Mouse (Mus musculus) intestine, postnatal 0 days (tissue): ENCODE measurements at regions not wholly inside any gene's neighbourhood (a gene's known extent, or its start where the extent isn't known, plus 50 kb on each side); places are given as distances from the start of the nearest gene placed in this dataset.

Experiments used
- ATAC-seq: fragments of 200-750 bp; cut with Nextera tagmentation; 2 replicates; pipeline ENCODE4 v1.8.0; 2017; ENCODE audit warnings: mild to moderate bottlenecking, moderate TSS enrichment, moderate library complexity
- H3K27ac ChIP-seq: fragments of 300-500 bp; sonication (generic); 2 replicates; pipeline ENCODE4 v1.5.1; 2014; ENCODE audit warnings: mild to moderate bottlenecking, low read depth, low read length, moderate library complexity
- H3K27me3 ChIP-seq: fragments of 300-500 bp; sonication (generic); replicated peaks from 2 replicates; pipeline ENCODE4 v1.6.1; 2014; ENCODE audit warnings: low read length, mixed read lengths; ENCODE audit not compliant: control insufficient read depth, insufficient read depth
- H3K36me3 ChIP-seq: fragments of 300-500 bp; sonication (generic); 2 replicates; pipeline ENCODE4 v1.6.1; 2014; ENCODE audit warnings: mild to moderate bottlenecking, moderate library complexity; ENCODE audit not compliant: control insufficient read depth, insufficient read depth
- H3K4me1 ChIP-seq: fragments of 300-500 bp; sonication (generic); replicated peaks from 2 replicates; pipeline ENCODE4 v1.6.1; 2014; ENCODE audit warnings: antibody characterized with exemption, low read length, mixed read lengths; ENCODE audit not compliant: control insufficient read depth, insufficient read depth
- H3K4me2 ChIP-seq: fragments of 300-500 bp; sonication (generic); replicated peaks from 2 replicates; pipeline ENCODE4 v1.6.1; 2014; ENCODE audit warnings: low read depth, mild to moderate bottlenecking, moderate library complexity
- H3K4me3 ChIP-seq: fragments of 300-500 bp; sonication (generic); 2 replicates; pipeline ENCODE4 v1.5.1; 2014; ENCODE audit warnings: low read depth, low read length
- H3K9ac ChIP-seq: fragments of 300-500 bp; sonication (generic); 2 replicates; pipeline ENCODE4 v1.6.1; 2014; ENCODE audit warnings: mild to moderate bottlenecking, low read depth, low read length
- H3K9me3 ChIP-seq: fragments of 300-500 bp; sonication (generic); 2 replicates; pipeline ENCODE4 v1.6.1; 2016; ENCODE audit warnings: mixed run types; ENCODE audit not compliant: control insufficient read depth
- CTCF ChIP-seq: sonication (generic); IDR thresholded peaks from 2 replicates; pipeline ENCODE4 v1.5.1; 2016; ENCODE audit warnings: low read depth, mild to moderate bottlenecking, control low read depth, antibody characterized with exemption, moderate library complexity
- WGBS: fragments of 180-500 bp; shearing (Covaris S2); extraction: QIAGEN DNeasy Blood & Tissue Kit; methylation state at CpG from one replicate; pipeline ENCODE4 v1.1.7; 2014; 5-methylcytosine and 5-hydroxymethylcytosine counted together

GRCm38 (mm10) chr14:72845621-72846440, 136.0 kb upstream of the Fndc3a start:
- Histone ChIP-seq H3K4me3 (no peak overlapping the region), H3K9me3 (no peaks in the 10 kb centered on the region), H3K27ac (no peak overlapping the region), H3K4me1 (no peaks in the 10 kb centered on the region), H3K4me2 (no peak overlapping the region), H3K27me3 (no peaks in the 10 kb centered on the region), H3K36me3 (no peaks in the 10 kb centered on the region), H3K9ac (no peak overlapping the region)
- no peak for ATAC-seq
- no peak for TF ChIP-seq CTCF
- WGBS, result 84% methylated on average over 5 of the region's 5 CpGs

GRCm38 (mm10) chr14:72844753-72845369, 135.1 kb upstream of the Fndc3a start:
- no peaks in the 10 kb centered on the region for H3K9me3 ChIP-seq
- 42% methylated on average over 5 of the region's 5 CpGs for WGBS
- no peak overlapping the region for H3K4me3 ChIP-seq
- H3K9ac ChIP-seq, result no peak overlapping the region
- H3K27ac ChIP-seq, result no peak overlapping the region
- no peak overlapping the region for H3K4me2 ChIP-seq
- ATAC-seq, result no peak
- no peaks in the 10 kb centered on the region for H3K36me3 ChIP-seq
- no peak for TF ChIP-seq CTCF
- no peaks in the 10 kb centered on the region for H3K4me1 ChIP-seq
- H3K27me3 ChIP-seq, result no peaks in the 10 kb centered on the region

GRCm38 (mm10) chr14:72841753-72842152, 131.9 kb upstream of the Fndc3a start:
- 77% methylated on average over 1 of the region's 1 CpGs for WGBS

GRCm38 (mm10) chr14:72835158-72835557, 125.4 kb upstream of the Fndc3a start:
- H3K4me2 ChIP-seq, result no peak overlapping the region
- H3K4me3 ChIP-seq, result no peak overlapping the region
- no peak overlapping the region for H3K9ac ChIP-seq
- no peak overlapping the region for H3K27ac ChIP-seq
- H3K4me1 ChIP-seq, result no peaks in the 10 kb centered on the region
- ATAC-seq, result no peak
- H3K27me3 ChIP-seq, result no peaks in the 10 kb centered on the region
- H3K9me3 ChIP-seq, result no peaks in the 10 kb centered on the region
- 74% methylated on average over 4 of the region's 4 CpGs for WGBS
- no peaks in the 10 kb centered on the region for H3K36me3 ChIP-seq
- TF ChIP-seq CTCF, result no peak

More at GRCm38 (mm10) chr14:72841753-72842152, 131.9 kb upstream of the Fndc3a start:
- H3K4me3 ChIP-seq, result no peak overlapping the region
- ATAC-seq, result no peak
- no peak overlapping the region for H3K4me2 ChIP-seq
- no peaks in the 10 kb centered on the region for H3K27me3 ChIP-seq
- H3K27ac ChIP-seq, result no peak overlapping the region
- no peaks in the 10 kb centered on the region for H3K9me3 ChIP-seq
- no peak for TF ChIP-seq CTCF
- H3K36me3 ChIP-seq, result no peaks in the 10 kb centered on the region
- no peak overlapping the region for H3K9ac ChIP-seq
- H3K4me1 ChIP-seq, result no peaks in the 10 kb centered on the region

GRCm38 (mm10) chr14:72829261-72829660, 119.5 kb upstream of the Fndc3a start:
- Histone ChIP-seq H3K4me1 (no peaks in the 10 kb centered on the region), H3K4me3 (no peak overlapping the region), H3K4me2 (no peak overlapping the region), H3K9me3 (no peaks in the 10 kb centered on the region), H3K36me3 (no peaks in the 10 kb centered on the region), H3K27me3 (no peaks in the 10 kb centered on the region), H3K27ac (no peak overlapping the region), H3K9ac (no peak overlapping the region)
- 26% methylated on average over 5 of the region's 5 CpGs for WGBS
- ATAC-seq, result no peak
- TF ChIP-seq CTCF, result no peak

- H3K36me3 ChIP-seq, result no peaks in the 10 kb centered on the region
- no peak overlapping the region for H3K27ac ChIP-seq
- H3K9ac ChIP-seq, result no peak overlapping the region
- H3K4me2 ChIP-seq, result no peak overlapping the region
- no peaks in the 10 kb centered on the region for H3K9me3 ChIP-seq
- whole genome bisulfite sequencing, result 67% methylated on average over 4 of the region's 4 CpGs
- no peak overlapping the region for H3K4me3 ChIP-seq
- H3K4me1 ChIP-seq, result no peaks in the 10 kb centered on the region
- no peaks in the 10 kb centered on the region for H3K27me3 ChIP-seq
- no peak for TF ChIP-seq CTCF
- ATAC-seq, result no peak
These were observed 115.7 kb upstream of the Fndc3a start for GRCm38 (mm10) chr14:72825549-72825948.
